Mouse (Mus musculus) right cerebral cortex, postnatal 14 days (tissue): ENCODE measurements around the gene Mfsd4b1.

Experiments
- DNase-seq: peaks from one replicate; pipeline ENCODE4 v3.0.0; 2022

The Mfsd4b1 gene

DNA sequence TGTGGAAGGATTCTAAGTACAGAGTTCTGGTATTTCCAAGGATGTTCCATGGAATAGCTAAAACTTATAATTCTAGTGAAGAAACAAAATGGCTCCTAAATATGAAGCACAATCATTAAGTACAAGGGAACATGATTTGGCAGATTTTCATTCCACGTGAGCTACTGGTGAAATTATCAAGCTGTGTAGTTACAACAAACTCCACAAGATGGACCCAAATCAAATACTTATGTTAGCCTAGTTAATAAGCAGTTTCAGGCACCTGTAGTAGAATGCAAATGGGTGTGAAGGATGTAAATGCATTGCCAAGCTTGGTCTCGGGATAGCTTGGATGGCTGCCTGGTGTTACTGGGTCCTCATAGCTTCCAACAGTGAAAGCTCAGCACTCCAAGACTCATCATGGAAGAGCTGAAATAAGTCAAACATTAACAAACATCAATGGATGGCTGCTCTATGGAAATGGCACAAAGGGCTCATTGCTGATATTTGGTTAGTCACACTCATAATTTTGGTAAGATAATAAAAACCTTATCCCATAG is 68.7 kb downstream of the Mfsd4b1 start:
- DNase-seq = no peak

DNA sequence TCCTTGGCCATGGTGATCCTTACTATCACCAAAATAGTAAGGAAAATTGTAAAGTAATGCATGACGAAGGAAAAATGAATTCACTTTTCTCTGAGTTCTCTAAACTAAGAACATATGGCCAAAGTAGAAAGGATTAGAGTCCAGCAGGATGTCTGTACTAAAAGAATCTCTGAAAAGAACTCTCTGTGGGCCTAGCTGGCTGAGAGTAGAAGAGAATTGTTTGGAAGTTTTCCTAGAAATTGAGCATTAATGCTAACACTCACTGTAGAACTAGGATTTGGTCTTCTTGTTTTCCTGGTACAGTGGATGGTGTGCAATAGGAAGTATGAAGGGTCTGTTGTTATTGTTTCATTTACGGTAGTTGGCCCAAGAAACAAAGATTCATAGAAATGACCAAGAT is 69.9 kb downstream of the Mfsd4b1 start:
- DNase-seq = no peak
